Mouse (Mus musculus) hindbrain, embryonic 15.5 days (tissue): ENCODE data around the gene Erich2. TPM values are rescaled to one million over a fixed set of nuclear protein-coding genes. Genes with fewer than 3 reads are reported as not detected.

Source experiments
- ATAC-seq: fragments of 200-750 bp; cut with Nextera tagmentation; 2 replicates; pipeline ENCODE4 v1.8.0; 2017; ENCODE audit warnings: low read depth, moderate number of reproducible peaks, moderate TSS enrichment; ENCODE audit not compliant: low FRiP score
- H3K27ac ChIP-seq: fragments of 300-500 bp; sonication (generic); replicated peaks from 2 replicates; pipeline ENCODE4 v1.5.1; 2015; ENCODE audit warnings: mild to moderate bottlenecking, inconsistent platforms
- H3K27me3 ChIP-seq: fragments of 300-500 bp; sonication (generic); 2 replicates; pipeline ENCODE4 v1.6.1; 2015; ENCODE audit warnings: control low read depth, inconsistent platforms
- H3K36me3 ChIP-seq: fragments of 300-500 bp; sonication (generic); 2 replicates; pipeline ENCODE4 v1.6.1; 2015; ENCODE audit warnings: control low read depth, inconsistent platforms
- H3K4me1 ChIP-seq: fragments of 300-500 bp; sonication (generic); replicated peaks from 2 replicates; pipeline ENCODE4 v1.6.1; 2015; ENCODE audit warnings: control low read depth, inconsistent platforms
- H3K4me2 ChIP-seq: fragments of 300-500 bp; sonication (generic); 2 replicates; pipeline ENCODE4 v1.6.1; 2015; ENCODE audit warnings: moderate library complexity, mild to moderate bottlenecking, inconsistent platforms
- H3K4me3 ChIP-seq: fragments of 300-500 bp; sonication (generic); 2 replicates; pipeline ENCODE4 v1.5.1; 2015; ENCODE audit warnings: mild to moderate bottlenecking, inconsistent platforms
- H3K9ac ChIP-seq: fragments of 300-500 bp; sonication (generic); 2 replicates; pipeline ENCODE4 v1.6.1; 2015; ENCODE audit warnings: inconsistent platforms
- H3K9me3 ChIP-seq: fragments of 300-500 bp; sonication (generic); 2 replicates; pipeline ENCODE4 v1.6.1; 2016; ENCODE audit warnings: control low read depth, inconsistent platforms
- WGBS: fragments of 180-500 bp; shearing (Covaris S2); methylation state at CpG from one replicate; pipeline ENCODE4 v1.1.7; 2015; 5-methylcytosine and 5-hydroxymethylcytosine counted together
- polyA plus RNA-seq: library from polyadenylated mRNA; unstranded; fragments of >200 nt; fragmentation: Nextera tagmentation; extraction: Ambion mirVana; gene quantifications from 2 replicates; pipeline ENCODE4 v1.2.1, GENCODE M21; 2015

Gene Erich2
- polyA plus RNA-seq, 1 experiment from 2014 or later: 3.0 TPM

DNA sequence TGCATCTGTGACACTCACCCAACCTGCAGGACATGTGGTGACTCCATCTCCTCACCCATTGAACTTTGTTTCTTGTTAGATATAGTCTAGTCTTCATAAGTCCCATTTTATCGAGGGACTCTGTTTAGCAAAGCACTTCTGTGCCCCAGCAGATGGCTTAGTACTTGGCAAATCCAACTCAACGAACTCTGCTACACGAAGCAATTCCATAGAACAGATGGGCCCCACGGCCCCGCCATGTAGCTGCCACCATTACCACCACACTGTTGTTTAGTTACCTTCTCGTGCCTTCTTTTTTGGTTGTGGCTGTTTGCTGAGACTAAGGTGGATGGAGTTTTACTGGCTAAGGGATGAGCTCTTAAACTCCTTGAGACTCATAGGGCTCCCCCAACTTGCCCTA lies 79.6 kb downstream of the Erich2 start:
- Histone ChIP-seq H3K4me3 (no peak overlapping the region), H3K9ac (no peak overlapping the region), H3K4me2 (no peak overlapping the region), H3K9me3 (no peaks in the 10 kb centered on the region), H3K36me3 (peaks cover 5% of the 10 kb centered on the region; the same call in 1 of the 2 replicates), H3K27me3 (no peaks in the 10 kb centered on the region), H3K4me1 (peaks cover 11% of the 10 kb centered on the region), H3K27ac (no peak overlapping the region)
- WGBS: 92% methylated on average over 6 of the region's 6 CpGs
- ATAC-seq: no peak

Other genes with a start within 250 kb of the Erich2 start
- gene Sp5, start 33.9 kb upstream of the Erich2 start, polyA plus RNA-seq: 6.6 and 9.2 TPM in 2 replicates
- gene Gad1, start 44.3 kb downstream of the Erich2 start, polyA plus RNA-seq: 103 and 105 TPM in 2 replicates
- gene Gorasp2, start 152.8 kb downstream of the Erich2 start, polyA plus RNA-seq: 134 and 144 TPM in 2 replicates
- 2.6 and 3.5 TPM in 2 replicates for gene Gm26558, start 153.3 kb downstream of the Erich2 start, polyA plus RNA-seq